ENCODE assay signal across 25 mouse cellular contexts in the genomic region with DNA sequence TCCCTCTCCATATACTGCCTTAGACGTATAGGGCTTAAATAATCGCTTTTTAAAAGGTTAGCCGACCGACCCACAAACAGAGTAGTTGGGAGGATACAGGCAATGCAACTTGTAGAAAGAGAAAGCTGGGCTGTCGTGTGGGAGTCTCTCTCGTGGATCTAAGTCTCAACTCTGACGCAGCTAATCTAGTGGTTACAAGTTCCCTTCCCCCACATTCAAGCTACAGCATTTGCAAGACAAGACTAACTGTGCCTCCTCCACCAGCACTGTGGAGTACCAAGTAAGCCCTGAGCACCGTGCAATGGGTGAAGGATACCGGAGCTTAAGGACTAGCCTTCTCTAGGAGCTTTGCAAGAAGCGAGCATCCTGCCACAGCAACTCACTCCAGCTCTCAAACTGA.
A peak's percentile ranks its signal among the peaks of the same experiment; 100 is the strongest.
DNase-seq lines count a peak whose midpoint lies in the region; ATAC-seq and TF ChIP-seq lines count a peak whose summit lies in the region.
"Had no signal": no experiment of that assay in that cellular context is flagged by ENCODE, and none has a peak within 500 bp of the region (broad histone marks: within the 10 kb centered on the region; RNA-seq: fewer than 3 reads in every experiment).

No protein-coding gene starts in this region.

- WGBS in midbrain, embryonic 12.5 days = 28% methylated on average over 10 of the region's 10 CpGs
- WGBS in midbrain, embryonic 14.5 days = 22% methylated on average over 10 of the region's 10 CpGs
- 72% methylated on average over 10 of the region's 10 CpGs for WGBS in lung, postnatal 0 days

- H3K27me3 ChIP-seq in midbrain, embryonic 12.5 days = no peaks in the 10 kb centered on the region
- H3K27me3 ChIP-seq in midbrain, embryonic 14.5 days (ENCODE audit: control insufficient read depth, insufficient read depth, low read length) = no peaks in the 10 kb centered on the region
- no peaks in the 10 kb centered on the region for H3K27me3 ChIP-seq in lung, postnatal 0 days (replicated peaks; ENCODE audit: insufficient read depth, low read length)
- H3K27me3 ChIP-seq: embryonic facial prominence, embryonic 13.5 days; heart, embryonic 13.5 days; intestine, embryonic 15.5 days; limb, embryonic 13.5 days; lung, embryonic 15.5 days; stomach, embryonic 15.5 days had no signal

- TF ChIP-seq CTCF in lung, postnatal 0 days (IDR thresholded peaks at IDR 0.05) = no peak

- H3K9me3 ChIP-seq in midbrain, embryonic 12.5 days = no peaks in the 10 kb centered on the region
- no peaks in the 10 kb centered on the region for H3K9me3 ChIP-seq in midbrain, embryonic 14.5 days (ENCODE audit: control insufficient read depth, low read length)
- H3K9me3 ChIP-seq in lung, postnatal 0 days (ENCODE audit: low read length) = no peaks in the 10 kb centered on the region
- H3K9me3 ChIP-seq: embryonic facial prominence, embryonic 13.5 days; heart, embryonic 13.5 days; intestine, embryonic 15.5 days; limb, embryonic 13.5 days; lung, embryonic 15.5 days; stomach, embryonic 15.5 days had no signal

- no peak for DNase-seq in frontal cortex, postnatal 36 days (ENCODE audit: low spot score in 2 of 2)
- DNase-seq in midbrain, embryonic 14.5 days = no peak
- peak; percentile 35 for DNase-seq in right cerebral cortex, adult 18-20 months
- DNase-seq in right cerebral cortex, postnatal 25 days = no peak
- DNase-seq in lung, postnatal 0 days (ENCODE audit: low spot score) = no peak
- DNase-seq: adrenal gland, adult 8-10 months; gastrocnemius, postnatal 10 days; heart, postnatal 10 days; kidney, adult 8-10 months; kidney, postnatal 4 days; lung, postnatal 36 days; right cerebral cortex, postnatal 14 days; thymus, postnatal 25 days had no signal

- H3K4me1 ChIP-seq in midbrain, embryonic 12.5 days = peaks cover 25% of the 10 kb centered on the region
- peaks cover 18% of the 10 kb centered on the region; the same call in 1 of the 2 replicates for H3K4me1 ChIP-seq in midbrain, embryonic 14.5 days (ENCODE audit: control insufficient read depth, insufficient read depth, low read length)
- 0 out of 2 replicates have a peak, but pooled peaks cover 2% of the 10 kb centered on the region for H3K4me1 ChIP-seq in lung, postnatal 0 days (ENCODE audit: insufficient read depth, low read depth, low read length)
- H3K4me1 ChIP-seq: intestine, embryonic 15.5 days; limb, embryonic 13.5 days; stomach, embryonic 15.5 days had no signal

- no peak overlapping the region for H3K4me2 ChIP-seq in midbrain, embryonic 12.5 days (replicated peaks)
- H3K4me2 ChIP-seq in midbrain, embryonic 14.5 days (ENCODE audit: low read length) = no peak overlapping the region
- no peak overlapping the region for H3K4me2 ChIP-seq in lung, postnatal 0 days (replicated peaks; ENCODE audit: low read depth, low read length)
- H3K4me2 ChIP-seq: embryonic facial prominence, embryonic 13.5 days; heart, embryonic 13.5 days; intestine, embryonic 15.5 days; limb, embryonic 13.5 days; liver, embryonic 11.5 days; lung, embryonic 15.5 days; stomach, embryonic 15.5 days had no signal

- TF ChIP-seq EP300 in lung, postnatal 0 days (IDR thresholded peaks at IDR 0.05) = no peak

- no peaks in the 10 kb centered on the region for H3K36me3 ChIP-seq in midbrain, embryonic 12.5 days
- H3K36me3 ChIP-seq in midbrain, embryonic 14.5 days (ENCODE audit: control insufficient read depth, insufficient read depth, low read length) = no peaks in the 10 kb centered on the region
- H3K36me3 ChIP-seq in lung, postnatal 0 days (ENCODE audit: insufficient read depth, low read length) = no peaks in the 10 kb centered on the region
- H3K36me3 ChIP-seq: embryonic facial prominence, embryonic 13.5 days; G1E; heart, embryonic 13.5 days; intestine, embryonic 15.5 days; limb, embryonic 13.5 days; lung, embryonic 15.5 days; stomach, embryonic 15.5 days had no signal

- peak; percentile 42 for ATAC-seq in frontal cortex, adult (ENCODE audit: low TSS enrichment)
- 0 out of 2 replicates have a peak, but pooled peaks have one; percentile 14 for ATAC-seq in midbrain, embryonic 12.5 days (ENCODE audit: low FRiP score, low read depth)
- ATAC-seq in midbrain, embryonic 14.5 days (ENCODE audit: low FRiP score, low TSS enrichment) = no peak
- ATAC-seq in lung, postnatal 0 days = no peak
- ATAC-seq: intestine, embryonic 15.5 days had no signal

- no peak overlapping the region for H3K27ac ChIP-seq in midbrain, embryonic 12.5 days (replicated peaks)
- no peak overlapping the region for H3K27ac ChIP-seq in midbrain, embryonic 14.5 days (replicated peaks; ENCODE audit: low read depth, low read length)
- no peak overlapping the region for H3K27ac ChIP-seq in lung, postnatal 0 days (ENCODE audit: low read length)
- H3K27ac ChIP-seq: embryonic facial prominence, embryonic 13.5 days; heart, embryonic 13.5 days; intestine, embryonic 15.5 days; kidney, postnatal 0 days; limb, embryonic 13.5 days; lung, embryonic 15.5 days; stomach, embryonic 15.5 days had no signal

- H3K4me3 ChIP-seq in midbrain, embryonic 12.5 days = no peak overlapping the region
- H3K4me3 ChIP-seq in midbrain, embryonic 14.5 days (replicated peaks; ENCODE audit: low read depth, low read length) = no peak overlapping the region
- H3K4me3 ChIP-seq in lung, postnatal 0 days (ENCODE audit: low read depth, low read length) = no peak overlapping the region
- H3K4me3 ChIP-seq: embryonic facial prominence, embryonic 13.5 days; erythroblast, embryonic 14.5 days; heart, embryonic 13.5 days; intestine, embryonic 15.5 days; limb, embryonic 13.5 days; lung, embryonic 15.5 days; stomach, embryonic 15.5 days had no signal

- no peak overlapping the region for H3K9ac ChIP-seq in midbrain, embryonic 12.5 days (replicated peaks)
- H3K9ac ChIP-seq in midbrain, embryonic 14.5 days (replicated peaks; ENCODE audit: low read length) = no peak overlapping the region
- no peak overlapping the region for H3K9ac ChIP-seq in lung, postnatal 0 days (replicated peaks; ENCODE audit: low read depth)
- H3K9ac ChIP-seq: embryonic facial prominence, embryonic 13.5 days; heart, embryonic 13.5 days; intestine, embryonic 15.5 days; limb, embryonic 13.5 days; lung, embryonic 15.5 days; stomach, embryonic 15.5 days had no signal

Comparison
In these comparisons a context has a peak if more than half of its experiments do, and no peak if none do; other contexts are left out.
1. ATAC-seq: peak in frontal cortex, adult (single experiment) and midbrain, embryonic 12.5 days (single experiment); none in midbrain, embryonic 14.5 days (single experiment) and lung, postnatal 0 days (single experiment).